ENCODE assay signal across 8 mouse cellular contexts in genomic region chr2:167368328-167368727, GRCm38 (mm10). TPM values are rescaled to one million over a fixed set of nuclear protein-coding genes. Genes with fewer than 3 reads are reported as not detected.
DNase-seq lines count a peak whose midpoint lies in the region; ATAC-seq lines count a peak whose summit lies in the region.

No protein-coding gene starts in this region.

- H3K4me2 ChIP-seq in forebrain, embryonic 13.5 days, result no peak overlapping the region

- H3K4me1 ChIP-seq in forebrain, embryonic 13.5 days, result 0 out of 2 replicates have a peak, but pooled peaks cover 4% of the 10 kb centered on the region

- H3K9me3 ChIP-seq in forebrain, embryonic 13.5 days (replicated peaks), result no peaks in the 10 kb centered on the region; the same call in 1 of the 2 replicates

- no peaks in the 10 kb centered on the region for H3K36me3 ChIP-seq in forebrain, embryonic 13.5 days (ENCODE audit: poor library complexity, severe bottlenecking)

- H3K9ac ChIP-seq in forebrain, embryonic 13.5 days, result no peak overlapping the region

- no peak overlapping the region for H3K4me3 ChIP-seq in forebrain, embryonic 13.5 days

- H3K27me3 ChIP-seq in forebrain, embryonic 13.5 days, result no peaks in the 10 kb centered on the region

- DNase-seq in A20 (ENCODE audit: low read depth, low spot score), result peak; percentile 95
- DNase-seq in natural killer cell, adult 2 months (ENCODE audit: low spot score in 2 of 2), result peak; percentile 92 to 93
- no peak for DNase-seq in urinary bladder, postnatal 10 days (ENCODE audit: low spot score)
- DNase-seq in ovary, adult 18-20 months (ENCODE audit: low spot score), result no peak
- DNase-seq in gastrocnemius, adult 18-20 months (ENCODE audit: low spot score), result no peak

- WGBS in forebrain, embryonic 13.5 days, result 84% methylated on average over 7 of the region's 9 CpGs

- H3K27ac ChIP-seq in forebrain, embryonic 13.5 days, result no peak overlapping the region

- peak; percentile 95 for ATAC-seq in CD4-positive, CD25-positive, alpha-beta regulatory T cell, adult 4 months
- ATAC-seq in inflammation-experienced regulatory T-cells, adult 6 months, result peak; percentile 96
- ATAC-seq in forebrain, embryonic 13.5 days, result no peak

RNA-seq across cellular contexts. Expression of gene B4galt5, which starts 19.3 kb away (rescaled TPM):
- 1 to 10 TPM; 6.3 to 9.4 TPM for polyA plus RNA-seq in CD4-positive, CD25-positive, alpha-beta regulatory T cell, adult 4 months (2017; shearing (Covaris generic))
- polyA plus RNA-seq in inflammation-experienced regulatory T-cells, adult 6 months (2017; shearing (Covaris generic)), result 10 to 100 TPM in 1 of 3 experiments, 1 to 10 TPM in 2; 5.1 to 16.7 (median 5.2) TPM
- polyA plus RNA-seq in forebrain, embryonic 13.5 days (2015; fragmentation: Nextera tagmentation; extraction: Ambion mirVana), result 9.1 and 9.2 TPM in 2 replicates
- 1 to 10 TPM; 6.9 to 7.9 TPM for total RNA-seq in gastrocnemius, adult 18-20 months (2021)

RNA-seq across cellular contexts. Expression of gene Slc9a8, which starts 53.2 kb away (rescaled TPM):
- 10 to 100 TPM; 42.4 to 75.1 TPM for polyA plus RNA-seq in CD4-positive, CD25-positive, alpha-beta regulatory T cell, adult 4 months (2017; shearing (Covaris generic))
- 10 to 100 TPM; 28.6 to 62.5 (median 41.6) TPM for polyA plus RNA-seq in inflammation-experienced regulatory T-cells, adult 6 months (2017; shearing (Covaris generic))
- polyA plus RNA-seq in forebrain, embryonic 13.5 days (2015; fragmentation: Nextera tagmentation; extraction: Ambion mirVana), result 19.5 and 21.1 TPM in 2 replicates
- total RNA-seq in gastrocnemius, adult 18-20 months (2021), result 10 to 100 TPM; 24.5 to 26.0 TPM

Comparison
In these comparisons a context has a peak if more than half of its experiments do, and no peak if none do; other contexts are left out.
1. DNase-seq: peak in A20 (single experiment) and natural killer cell, adult 2 months (2 of 2); none in urinary bladder, postnatal 10 days (single experiment), ovary, adult 18-20 months (single experiment) and gastrocnemius, adult 18-20 months (single experiment).